Mouse (Mus musculus) lung, postnatal 25 days (tissue): ENCODE measurements around the gene Gadd45a.

Experiments
- DNase-seq: peaks from one replicate; pipeline ENCODE4 v3.0.0; 2022; ENCODE audit warnings: low spot score

The Gadd45a gene

GRCm38 (mm10) chr6:67036837-67037628 lies at the start of gene Gadd45a:
Gene Gadd45a, minus strand, starts transcription at chr6:67037457.
- DNase-seq, result peak; percentile 98

GRCm38 (mm10) chr6:67085850-67086437 lies 48.7 kb upstream of the Gadd45a start:
- no peak for DNase-seq

GRCm38 (mm10) chr6:67084465-67084864 lies 47.2 kb upstream of the Gadd45a start:
- no peak for DNase-seq

GRCm38 (mm10) chr6:67081141-67081540 lies 43.9 kb upstream of the Gadd45a start:
- no peak for DNase-seq

- DNase-seq, result no peak
Measured at GRCm38 (mm10) chr6:67078076-67078475, 40.8 kb upstream of the Gadd45a start.

- peak; percentile 28 for DNase-seq
Measured at GRCm38 (mm10) chr6:67077477-67077876, 40.2 kb upstream of the Gadd45a start.

GRCm38 (mm10) chr6:67076348-67076747 lies 39.1 kb upstream of the Gadd45a start:
- no peak for DNase-seq

- DNase-seq, result no peak
Measured at GRCm38 (mm10) chr6:67074868-67075267, 37.6 kb upstream of the Gadd45a start.

- no peak for DNase-seq
Measured at GRCm38 (mm10) chr6:67073929-67074328, 36.7 kb upstream of the Gadd45a start.

GRCm38 (mm10) chr6:67073446-67073845 lies 36.2 kb upstream of the Gadd45a start:
- no peak for DNase-seq

- DNase-seq, result no peak
Measured at GRCm38 (mm10) chr6:67071615-67072014, 34.4 kb upstream of the Gadd45a start.

GRCm38 (mm10) chr6:67069800-67070315 lies 32.6 kb upstream of the Gadd45a start:
- DNase-seq, result no peak

- peak; percentile 62 for DNase-seq
Measured at GRCm38 (mm10) chr6:67069219-67069762, 32.0 kb upstream of the Gadd45a start.

GRCm38 (mm10) chr6:67060057-67060456 lies 22.8 kb upstream of the Gadd45a start:
- no peak for DNase-seq

- DNase-seq, result no peak
Measured at GRCm38 (mm10) chr6:67057991-67058696, 20.9 kb upstream of the Gadd45a start.

- DNase-seq, result no peak
Measured at GRCm38 (mm10) chr6:67057574-67057973, 20.3 kb upstream of the Gadd45a start.

- DNase-seq, result no peak
Measured at GRCm38 (mm10) chr6:67056889-67057564, 19.8 kb upstream of the Gadd45a start.

GRCm38 (mm10) chr6:67056108-67056888 lies 19.0 kb upstream of the Gadd45a start:
- DNase-seq, result no peak

- no peak for DNase-seq
Measured at GRCm38 (mm10) chr6:67050063-67050462, 12.8 kb upstream of the Gadd45a start.

GRCm38 (mm10) chr6:67049695-67050038 lies 12.4 kb upstream of the Gadd45a start:
- no peak for DNase-seq
